Mouse (Mus musculus): ENCODE data around the gene Zfp317. TPM values are rescaled to one million over a fixed set of nuclear protein-coding genes. Genes with fewer than 3 reads are reported as not detected.
"Not testable (repeated sequence)": the region's sequence is repeated elsewhere in the genome, so short reads cannot be mapped to it uniquely, and the experiment has no call there.

Gene Zfp317
- polyA plus RNA-seq, 1 experiment from 2014 or later = 19.6 TPM

DNA sequence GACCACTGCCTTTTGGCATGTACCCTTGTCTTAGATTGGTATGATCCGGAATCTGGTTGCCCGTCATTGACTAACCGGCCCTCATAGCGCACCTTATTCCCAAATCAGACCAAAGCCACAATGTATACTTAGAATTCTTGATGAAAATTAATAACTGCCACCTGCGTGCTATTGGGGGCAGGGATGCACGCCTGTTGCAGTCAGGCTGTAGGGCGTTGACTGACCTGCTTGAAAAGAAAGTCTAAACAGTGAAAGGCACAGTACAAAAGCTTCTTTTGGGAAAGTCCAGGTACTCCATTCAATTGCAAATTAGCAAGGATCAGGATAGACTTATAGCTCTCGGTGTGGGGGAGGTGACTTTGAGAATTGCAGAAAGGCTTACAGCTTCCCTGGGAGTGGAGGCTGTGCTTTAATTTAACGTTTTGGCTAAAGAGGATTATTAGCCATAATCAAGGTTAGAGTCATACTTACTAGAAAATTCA lies 73.0 kb downstream of the Zfp317 start:
- H3K9me3 ChIP-seq (replicated peaks; ENCODE audit: control insufficient read depth, low read length); H3K4me3 ChIP-seq (ENCODE audit: low read length); H3K27ac ChIP-seq (ENCODE audit: low read length); H3K9ac ChIP-seq (ENCODE audit: low read length); H3K4me2 ChIP-seq (ENCODE audit: low read depth, low read length); H3K27me3 ChIP-seq (ENCODE audit: control insufficient read depth, insufficient read depth, low read length); H3K4me1 ChIP-seq (ENCODE audit: control insufficient read depth, insufficient read depth, low read length); ATAC-seq (replicated peaks; ENCODE audit: extremely low read depth, insufficient read depth, low FRiP score); H3K36me3 ChIP-seq (ENCODE audit: control insufficient read depth, insufficient read depth): not testable (repeated sequence)
- WGBS = 70% methylated on average over 9 of the region's 9 CpGs

Other genes with a start within 250 kb of the Zfp317 start
- not detected in 2 replicates for gene Olfr847, start 243.4 kb upstream of the Zfp317 start, polyA plus RNA-seq (2015; fragmentation: Nextera tagmentation; extraction: Ambion mirVana)
- not detected in 2 replicates for gene Olfr849, start 181.8 kb upstream of the Zfp317 start, polyA plus RNA-seq (2015; fragmentation: Nextera tagmentation; extraction: Ambion mirVana)
- gene Olfr850, start 143.9 kb upstream of the Zfp317 start, polyA plus RNA-seq (2015; fragmentation: Nextera tagmentation; extraction: Ambion mirVana) = not detected in 2 replicates
- gene Olfr851, start 128.8 kb upstream of the Zfp317 start, polyA plus RNA-seq (2015; fragmentation: Nextera tagmentation; extraction: Ambion mirVana) = not detected in 2 replicates
- not detected in 2 replicates for gene Olfr853, start 81.0 kb upstream of the Zfp317 start, polyA plus RNA-seq (2015; fragmentation: Nextera tagmentation; extraction: Ambion mirVana)
- not detected in 2 replicates for gene Olfr854, start 54.7 kb upstream of the Zfp317 start, polyA plus RNA-seq (2015; fragmentation: Nextera tagmentation; extraction: Ambion mirVana)
- gene Olfr855, start 39.5 kb upstream of the Zfp317 start, polyA plus RNA-seq (2015; fragmentation: Nextera tagmentation; extraction: Ambion mirVana) = not detected in 2 replicates
- not detected in 2 replicates for gene Olfr857, start 87.3 kb downstream of the Zfp317 start, polyA plus RNA-seq (2015; fragmentation: Nextera tagmentation; extraction: Ambion mirVana)
- gene Olfr58, start 158.2 kb downstream of the Zfp317 start, polyA plus RNA-seq (2015; fragmentation: Nextera tagmentation; extraction: Ambion mirVana) = not detected in 2 replicates
- not detected in 2 replicates for gene Olfr859, start 182.8 kb downstream of the Zfp317 start, polyA plus RNA-seq (2015; fragmentation: Nextera tagmentation; extraction: Ambion mirVana)
- not detected in 2 replicates for gene Olfr860, start 227.6 kb downstream of the Zfp317 start, polyA plus RNA-seq (2015; fragmentation: Nextera tagmentation; extraction: Ambion mirVana)

Data from heart, embryonic 16.5 days (tissue).